Mouse (Mus musculus): ENCODE data around the gene Cpe. TPM values are rescaled to one million over a fixed set of nuclear protein-coding genes. Genes with fewer than 3 reads are reported as not detected.

The Cpe gene
- total and polyA plus RNA-seq, 2 experiments = 0.28 to 1.0 TPM

- H3K27me3 ChIP-seq (ENCODE audit: control insufficient read depth, insufficient read depth, low read length) = no peaks in the 10 kb centered on the region
- no peak for TF ChIP-seq POLR2A (IDR thresholded peaks at IDR 0.05; ENCODE audit: extremely low read depth, insufficient read depth, low read length)
- TF ChIP-seq CTCF (IDR thresholded peaks at IDR 0.05; ENCODE audit: low read depth, low read length) = no peak
- no peak overlapping the region for H3K4me3 ChIP-seq (ENCODE audit: insufficient read depth, low read depth, low read length)
- DNase-seq (ENCODE audit: extremely low read depth, low read depth, low spot score) = peak; percentile 74
- H3K79me2 ChIP-seq (ENCODE audit: control insufficient read depth, insufficient read depth, low read length) = no peaks in the 10 kb centered on the region
- no peak overlapping the region for H3K27ac ChIP-seq (replicated peaks; ENCODE audit: insufficient read depth, low read depth, low read length)
- no peak overlapping the region for H3K9ac ChIP-seq (ENCODE audit: low read depth, low read length)
- peaks cover 9% of the 10 kb centered on the region for H3K36me3 ChIP-seq (ENCODE audit: control insufficient read depth, insufficient read depth, low read length)
- 56% methylated on average over 7 of the region's 7 CpGs for WGBS
- peaks cover 4% of the 10 kb centered on the region for H3K4me1 ChIP-seq (ENCODE audit: control insufficient read depth, insufficient read depth, low read length)
These were observed 19.6 kb upstream of the Cpe start for GRCm38 (mm10) chr8:64712499-64712898.

GRCm38 (mm10) chr8:64711544-64711943 lies 18.7 kb upstream of the Cpe start:
- WGBS = 28% methylated on average over 1 of the region's 1 CpGs
- TF ChIP-seq POLR2A (IDR thresholded peaks at IDR 0.05; ENCODE audit: extremely low read depth, insufficient read depth, low read length) (no peak), CTCF (IDR thresholded peaks at IDR 0.05; ENCODE audit: low read depth, low read length) (no peak)
- Histone ChIP-seq H3K79me2 (ENCODE audit: control insufficient read depth, insufficient read depth, low read length) (no peaks in the 10 kb centered on the region), H3K27me3 (ENCODE audit: control insufficient read depth, insufficient read depth, low read length) (no peaks in the 10 kb centered on the region), H3K27ac (replicated peaks; ENCODE audit: insufficient read depth, low read depth, low read length) (no peak overlapping the region), H3K9ac (ENCODE audit: low read depth, low read length) (no peak overlapping the region), H3K36me3 (ENCODE audit: control insufficient read depth, insufficient read depth, low read length) (no peaks in the 10 kb centered on the region; the same call in 1 of the 2 replicates), H3K4me1 (ENCODE audit: control insufficient read depth, insufficient read depth, low read length) (peaks cover 4% of the 10 kb centered on the region), H3K4me3 (ENCODE audit: insufficient read depth, low read depth, low read length) (no peak overlapping the region)
- DNase-seq (ENCODE audit: extremely low read depth, low read depth, low spot score) = no peak

GRCm38 (mm10) chr8:64707481-64707880 lies 14.6 kb upstream of the Cpe start:
- Histone ChIP-seq H3K9ac (ENCODE audit: low read depth, low read length) (no peak overlapping the region), H3K4me3 (ENCODE audit: insufficient read depth, low read depth, low read length) (no peak overlapping the region), H3K36me3 (ENCODE audit: control insufficient read depth, insufficient read depth, low read length) (no peaks in the 10 kb centered on the region), H3K27ac (replicated peaks; ENCODE audit: insufficient read depth, low read depth, low read length) (no peak overlapping the region), H3K79me2 (ENCODE audit: control insufficient read depth, insufficient read depth, low read length) (no peaks in the 10 kb centered on the region), H3K4me1 (ENCODE audit: control insufficient read depth, insufficient read depth, low read length) (no peaks in the 10 kb centered on the region), H3K27me3 (ENCODE audit: control insufficient read depth, insufficient read depth, low read length) (no peaks in the 10 kb centered on the region)
- TF ChIP-seq POLR2A (IDR thresholded peaks at IDR 0.05; ENCODE audit: extremely low read depth, insufficient read depth, low read length) = no peak
- TF ChIP-seq CTCF (IDR thresholded peaks at IDR 0.05; ENCODE audit: low read depth, low read length) = no peak
- DNase-seq (ENCODE audit: extremely low read depth, low read depth, low spot score) = no peak

- 81% methylated on average over 1 of the region's 1 CpGs for WGBS
- no peak overlapping the region for H3K27ac ChIP-seq (replicated peaks; ENCODE audit: insufficient read depth, low read depth, low read length)
These were observed 10.3 kb upstream of the Cpe start for GRCm38 (mm10) chr8:64703191-64703590.

GRCm38 (mm10) chr8:64691591-64692401 lies 1.1 kb downstream of the Cpe start:
- no peak for DNase-seq (ENCODE audit: extremely low read depth, low read depth, low spot score)
- no peaks in the 10 kb centered on the region for H3K36me3 ChIP-seq (ENCODE audit: control insufficient read depth, insufficient read depth, low read length)
- H3K4me3 ChIP-seq (ENCODE audit: insufficient read depth, low read depth, low read length) = no peak overlapping the region
- WGBS = 32% methylated on average over 16 of the region's 16 CpGs
- no peak for TF ChIP-seq POLR2A (IDR thresholded peaks at IDR 0.05; ENCODE audit: extremely low read depth, insufficient read depth, low read length)
- no peak for TF ChIP-seq CTCF (IDR thresholded peaks at IDR 0.05; ENCODE audit: low read depth, low read length)
- no peaks in the 10 kb centered on the region for H3K79me2 ChIP-seq (ENCODE audit: control insufficient read depth, insufficient read depth, low read length)
- no peak overlapping the region for H3K9ac ChIP-seq (ENCODE audit: low read depth, low read length)
- H3K27ac ChIP-seq (replicated peaks; ENCODE audit: insufficient read depth, low read depth, low read length) = no peak overlapping the region
- peaks cover 3% of the 10 kb centered on the region; the same call in 1 of the 2 replicates for H3K27me3 ChIP-seq (ENCODE audit: control insufficient read depth, insufficient read depth, low read length)
- peaks cover 2% of the 10 kb centered on the region; the same call in 1 of the 2 replicates for H3K4me1 ChIP-seq (ENCODE audit: control insufficient read depth, insufficient read depth, low read length)

More at GRCm38 (mm10) chr8:64703191-64703590, 10.3 kb upstream of the Cpe start:
- no peak for TF ChIP-seq POLR2A (IDR thresholded peaks at IDR 0.05; ENCODE audit: extremely low read depth, insufficient read depth, low read length)
- TF ChIP-seq CTCF (IDR thresholded peaks at IDR 0.05; ENCODE audit: low read depth, low read length) = no peak
- Histone ChIP-seq H3K79me2 (ENCODE audit: control insufficient read depth, insufficient read depth, low read length) (no peaks in the 10 kb centered on the region), H3K36me3 (ENCODE audit: control insufficient read depth, insufficient read depth, low read length) (no peaks in the 10 kb centered on the region), H3K4me1 (ENCODE audit: control insufficient read depth, insufficient read depth, low read length) (no peaks in the 10 kb centered on the region), H3K9ac (ENCODE audit: low read depth, low read length) (no peak overlapping the region), H3K27me3 (ENCODE audit: control insufficient read depth, insufficient read depth, low read length) (no peaks in the 10 kb centered on the region), H3K4me3 (ENCODE audit: insufficient read depth, low read depth, low read length) (no peak overlapping the region)
- DNase-seq (ENCODE audit: extremely low read depth, low read depth, low spot score) = no peak

GRCm38 (mm10) chr8:64690845-64691244 lies 2.0 kb downstream of the Cpe start:
- H3K4me1 ChIP-seq (ENCODE audit: control insufficient read depth, insufficient read depth, low read length) = peaks cover 2% of the 10 kb centered on the region; the same call in 1 of the 2 replicates
- no peak for DNase-seq (ENCODE audit: extremely low read depth, low read depth, low spot score)
- no peak overlapping the region for H3K27ac ChIP-seq (replicated peaks; ENCODE audit: insufficient read depth, low read depth, low read length)
- 91% methylated on average over 6 of the region's 6 CpGs for WGBS
- H3K36me3 ChIP-seq (ENCODE audit: control insufficient read depth, insufficient read depth, low read length) = no peaks in the 10 kb centered on the region
- H3K4me3 ChIP-seq (ENCODE audit: insufficient read depth, low read depth, low read length) = no peak overlapping the region
- peaks cover 3% of the 10 kb centered on the region; the same call in 1 of the 2 replicates for H3K27me3 ChIP-seq (ENCODE audit: control insufficient read depth, insufficient read depth, low read length)
- no peak overlapping the region for H3K9ac ChIP-seq (ENCODE audit: low read depth, low read length)
- no peaks in the 10 kb centered on the region for H3K79me2 ChIP-seq (ENCODE audit: control insufficient read depth, insufficient read depth, low read length)
- TF ChIP-seq CTCF (IDR thresholded peaks at IDR 0.05; ENCODE audit: low read depth, low read length) (no peak), POLR2A (IDR thresholded peaks at IDR 0.05; ENCODE audit: extremely low read depth, insufficient read depth, low read length) (no peak)

Data from liver, adult 2 months (tissue).